Mouse (Mus musculus) heart, adult 2 months (tissue): ENCODE measurements around the gene Tbl3.

ENCODE experiments used
- CTCF ChIP-seq: fragments of 200-600 bp; IDR thresholded peaks from 2 replicates; pipeline ENCODE4 v1.8.1; 2022; ENCODE audit warnings: antibody characterized with exemption, mild to moderate bottlenecking, moderate library complexity
- EP300 ChIP-seq: fragments of 200-500 bp; IDR thresholded peaks from 2 replicates; pipeline ENCODE4 v1.6.1; 2011; ENCODE audit warnings: low read depth, low read length, control low read depth; ENCODE audit not compliant: insufficient read depth
- POLR2A ChIP-seq: fragments of 200-500 bp; IDR thresholded peaks from 2 replicates; pipeline ENCODE4 v1.6.1; 2011; ENCODE audit warnings: mild to moderate bottlenecking, low read depth, low read length, control low read depth; ENCODE audit not compliant: insufficient read depth

GRCm38 (mm10) chr17:24708646-24709045, 1.2 kb upstream of the Tbl3 start:
- TF ChIP-seq POLR2A (no peak), CTCF (peak; percentile 76), EP300 (no peak)
